Mouse (Mus musculus) myocyte (in vitro differentiated cells): ENCODE measurements around the gene Mta2. TPM values are rescaled to one million over a fixed set of nuclear protein-coding genes. Genes with fewer than 3 reads are reported as not detected.

Experiments used
- H3K27me3 ChIP-seq: one replicate; pipeline ENCODE4 v1.6.1; 2011; ENCODE audit not compliant: control insufficient read depth, insufficient read depth, insufficient read length
- H3K36me3 ChIP-seq: one replicate; pipeline ENCODE4 v1.6.1; 2011; ENCODE audit not compliant: control insufficient read depth, insufficient read depth
- H3K4me2 ChIP-seq: one replicate; pipeline ENCODE4 v1.6.1; 2011; ENCODE audit warnings: low read depth, control low read depth
- H3K4me3 ChIP-seq: one replicate; pipeline ENCODE4 v1.5.1; 2011; ENCODE audit warnings: mild to moderate bottlenecking, control low read depth, moderate library complexity
- H3K79me2 ChIP-seq: one replicate; pipeline ENCODE4 v1.6.1; 2011; ENCODE audit not compliant: control insufficient read depth, insufficient read depth
- H3ac ChIP-seq: one replicate; pipeline ENCODE4 v1.6.1; 2011; ENCODE audit not compliant: control insufficient read depth, insufficient read length
- CEBPB ChIP-seq: IDR thresholded peaks from 2 replicates; pipeline ENCODE4 v1.6.1; 2011; ENCODE audit warnings: mild to moderate bottlenecking, moderate library complexity; ENCODE audit not compliant: poor library complexity, insufficient read depth, severe bottlenecking
- E2F4 ChIP-seq: IDR thresholded peaks from one replicate; pipeline ENCODE4 v1.6.1; 2011; ENCODE audit warnings: mild to moderate bottlenecking, control low read depth, moderate library complexity; ENCODE audit not compliant: insufficient read depth
- MAX ChIP-seq: IDR thresholded peaks from one replicate; pipeline ENCODE4 v1.6.1; 2011; ENCODE audit warnings: low read depth, mild to moderate bottlenecking, control low read depth
- MYOD1 ChIP-seq, 3 experiments: IDR thresholded peaks; one replicate each; pipeline ENCODE4 v1.6.1; 2011; ENCODE audit warnings: control low read depth in 2 of 3, low read depth in 2 of 3, mild to moderate bottlenecking in 2 of 3, moderate library complexity in 1 of 3; ENCODE audit not compliant: insufficient read length in 2 of 3, control insufficient read depth in 1 of 3
- MYOG ChIP-seq, 3 experiments: IDR thresholded peaks; one replicate each; pipeline ENCODE4 v1.6.1; 2011; ENCODE audit warnings: control low read depth in 2 of 3, low read depth in 2 of 3, mild to moderate bottlenecking in 2 of 3; ENCODE audit not compliant: insufficient read length in 2 of 3, control insufficient read depth in 1 of 3, insufficient read depth in 1 of 3
- POLR2A ChIP-seq: IDR thresholded peaks from one replicate; pipeline ENCODE4 v1.6.1; 2011; ENCODE audit warnings: low read depth, mild to moderate bottlenecking, control low read depth, moderate library complexity; ENCODE audit not compliant: insufficient read length
- POLR2AphosphoS2 ChIP-seq: IDR thresholded peaks from one replicate; pipeline ENCODE4 v1.6.1; 2011; ENCODE audit warnings: low read depth, control low read depth; ENCODE audit not compliant: insufficient read length
- REST ChIP-seq: IDR thresholded peaks from one replicate; pipeline ENCODE4 v1.6.1; 2011; ENCODE audit warnings: mild to moderate bottlenecking, control low read depth, moderate library complexity; ENCODE audit not compliant: insufficient read depth, insufficient read length
- SRF ChIP-seq: IDR thresholded peaks from one replicate; pipeline ENCODE4 v1.6.1; 2011; ENCODE audit warnings: low read depth; ENCODE audit not compliant: control insufficient read depth, insufficient read length
- TCF12 ChIP-seq: IDR thresholded peaks from one replicate; pipeline ENCODE4 v1.6.1; 2011; ENCODE audit warnings: mild to moderate bottlenecking, control low read depth; ENCODE audit not compliant: poor library complexity, insufficient read depth, severe bottlenecking
- TCF3 ChIP-seq: IDR thresholded peaks from one replicate; pipeline ENCODE4 v1.6.1; 2011; ENCODE audit warnings: low read depth, control low read depth; ENCODE audit not compliant: insufficient read length
- USF1 ChIP-seq: IDR thresholded peaks from one replicate; pipeline ENCODE4 v1.6.1; 2011; ENCODE audit warnings: low read depth, mild to moderate bottlenecking, control low read depth, moderate library complexity
- polyA plus RNA-seq: library from polyadenylated mRNA; unstranded; fragments of >200 nt; fragmentation: generic; extraction: Trizol; gene quantifications from one replicate; pipeline ENCODE4 v1.2.1, GENCODE M21; 2012; ENCODE audit warnings: missing spikeins

Gene Mta2
- polyA plus RNA-seq, 1 experiment: 81.5 TPM

GRCm38 (mm10) chr19:8985891-8986290, 44.2 kb downstream of the Mta2 start:
- H3K79me2 ChIP-seq: peaks cover 21% of the 10 kb centered on the region
- no peaks in the 10 kb centered on the region for H3K36me3 ChIP-seq
- H3ac ChIP-seq: no peak overlapping the region
- no peak overlapping the region for H3K4me2 ChIP-seq
- TF ChIP-seq TCF12 (no peak), CEBPB (no peak), USF1 (no peak), POLR2A (no peak), SRF (no peak), MYOD1 (IDR thresholded peaks at IDR 0.05; ENCODE audit: control insufficient read depth in 1 of 3, insufficient read length in 2 of 3, low read depth in 2 of 3) (no peak), E2F4 (no peak), MYOG (IDR thresholded peaks at IDR 0.05; ENCODE audit: control insufficient read depth in 1 of 3, insufficient read depth in 1 of 3, insufficient read length in 2 of 3, low read depth in 2 of 3) (no peak), REST (no peak), MAX (no peak), POLR2AphosphoS2 (no peak), TCF3 (no peak)
- H3K4me3 ChIP-seq: no peak overlapping the region
- H3K27me3 ChIP-seq: no peaks in the 10 kb centered on the region

GRCm38 (mm10) chr19:8987816-8988215, 46.1 kb downstream of the Mta2 start:
- Histone ChIP-seq H3K4me3 (peak overlapping the region; percentile 92), H3K27me3 (no peaks in the 10 kb centered on the region), H3K4me2 (peak overlapping the region; percentile 84), H3K79me2 (peaks cover 40% of the 10 kb centered on the region), H3K36me3 (no peaks in the 10 kb centered on the region), H3ac (no peak overlapping the region)
- TF ChIP-seq MYOG (IDR thresholded peaks at IDR 0.05; ENCODE audit: control insufficient read depth in 1 of 3, insufficient read depth in 1 of 3, insufficient read length in 2 of 3, low read depth in 2 of 3) (peak in 1 of 3 experiments; percentile 25), REST (no peak)

- Histone ChIP-seq H3K4me3 (peak overlapping the region; percentile 92), H3K27me3 (no peaks in the 10 kb centered on the region), H3K79me2 (peaks cover 47% of the 10 kb centered on the region), H3ac (peak overlapping the region; percentile 71), H3K36me3 (no peaks in the 10 kb centered on the region), H3K4me2 (peak overlapping the region; percentile 84)
- TF ChIP-seq MYOD1 (IDR thresholded peaks at IDR 0.05; ENCODE audit: control insufficient read depth in 1 of 3, insufficient read length in 2 of 3, low read depth in 2 of 3): no peak
- no peak for TF ChIP-seq REST
- TF ChIP-seq E2F4: no peak
- TF ChIP-seq MYOG (IDR thresholded peaks at IDR 0.05; ENCODE audit: control insufficient read depth in 1 of 3, insufficient read depth in 1 of 3, insufficient read length in 2 of 3, low read depth in 2 of 3): no peak
Observed at GRCm38 (mm10) chr19:8988346-8989065, 46.8 kb downstream of the Mta2 start.

GRCm38 (mm10) chr19:8989066-8989566, 47.4 kb downstream of the Mta2 start, which contains the start of gene Ahnak:
TSS of gene Ahnak (plus strand) at chr19:8989284.
- Histone ChIP-seq H3ac (peak within 1 kb of the TSS; percentile 71), H3K4me2 (peak within 1 kb of the TSS; percentile 84), H3K27me3 (no peaks in the 10 kb centered on the region), H3K79me2 (peaks cover 53% of the 10 kb centered on the region), H3K36me3 (no peaks in the 10 kb centered on the region), H3K4me3 (peak within 1 kb of the TSS; percentile 92)
- TF ChIP-seq REST (no peak), POLR2A (peak; percentile 99), MYOD1 (IDR thresholded peaks at IDR 0.05; ENCODE audit: control insufficient read depth in 1 of 3, insufficient read length in 2 of 3, low read depth in 2 of 3) (peak in 1 of 3 experiments; percentile 26), E2F4 (no peak), MYOG (IDR thresholded peaks at IDR 0.05; ENCODE audit: control insufficient read depth in 1 of 3, insufficient read depth in 1 of 3, insufficient read length in 2 of 3, low read depth in 2 of 3) (peak in 1 of 3 experiments; percentile 40), POLR2AphosphoS2 (peak; percentile 100)

- Histone ChIP-seq H3K4me3 (peak overlapping the region; percentile 92), H3ac (peak overlapping the region; percentile 71), H3K4me2 (no peak overlapping the region), H3K79me2 (peaks cover 60% of the 10 kb centered on the region), H3K36me3 (no peaks in the 10 kb centered on the region), H3K27me3 (no peaks in the 10 kb centered on the region)
- TF ChIP-seq CEBPB (no peak), E2F4 (no peak), TCF12 (no peak), MYOG (IDR thresholded peaks at IDR 0.05; ENCODE audit: control insufficient read depth in 1 of 3, insufficient read depth in 1 of 3, insufficient read length in 2 of 3, low read depth in 2 of 3) (peak in 1 of 3 experiments; percentile 16), POLR2AphosphoS2 (no peak), POLR2A (peak; percentile 48)
Observed at GRCm38 (mm10) chr19:8989567-8990431, 48.1 kb downstream of the Mta2 start.
